In genomic region chr2:57698659-57699061, GRCm38 (mm10) we compare ENCODE assay signal across 7 mouse cellular contexts.
DNase-seq lines count a peak whose midpoint lies in the region; ATAC-seq and TF ChIP-seq lines count a peak whose summit lies in the region.

No protein-coding gene starts in this region.

- H3K4me2 ChIP-seq in intestine, postnatal 0 days (replicated peaks; ENCODE audit: low read depth), result peak overlapping the region; percentile 58
- H3K4me2 ChIP-seq in stomach, embryonic 14.5 days (replicated peaks; ENCODE audit: low read depth, low read length), result peak overlapping the region; percentile 49

- H3K4me3 ChIP-seq in intestine, postnatal 0 days (ENCODE audit: low read depth, low read length), result peak overlapping the region; percentile 28
- H3K4me3 ChIP-seq in stomach, embryonic 14.5 days (ENCODE audit: low read depth, low read length), result peak overlapping the region; percentile 28

- 3% methylated on average over 11 of the region's 11 CpGs for WGBS in intestine, postnatal 0 days
- WGBS in stomach, embryonic 14.5 days, result 5% methylated on average over 11 of the region's 11 CpGs

- H3K9me3 ChIP-seq in intestine, postnatal 0 days (ENCODE audit: control insufficient read depth), result no peaks in the 10 kb centered on the region
- H3K9me3 ChIP-seq in stomach, embryonic 14.5 days (ENCODE audit: control insufficient read depth, low read depth, low read length), result no peaks in the 10 kb centered on the region

- H3K9ac ChIP-seq in intestine, postnatal 0 days (ENCODE audit: low read depth, low read length), result no peak overlapping the region
- H3K9ac ChIP-seq in stomach, embryonic 14.5 days (replicated peaks; ENCODE audit: low read depth, low read length), result no peak overlapping the region

- intact Hi-C loops in left cerebral cortex, postnatal 14 days (cut with DNase I), result loop anchor here (5.0 to 10.0 kb wide), 5 partner anchors 81 to 1581 kb away; no protein-coding TSS in a partner anchor

- TF ChIP-seq CTCF in intestine, postnatal 0 days (IDR thresholded peaks at IDR 0.05; ENCODE audit: low read depth), result peak; percentile 77

- ATAC-seq in frontal cortex, adult (ENCODE audit: low TSS enrichment), result peak; percentile 94
- ATAC-seq in intestine, postnatal 0 days, result no peak
- ATAC-seq in stomach, embryonic 14.5 days (ENCODE audit: insufficient number of reproducible peaks, insufficient read depth, low FRiP score, low read depth), result peak; percentile 67; the same call in 1 of the 2 replicates

- H3K4me1 ChIP-seq in intestine, postnatal 0 days (replicated peaks; ENCODE audit: control insufficient read depth, insufficient read depth, low read length), result no peaks in the 10 kb centered on the region
- no peaks in the 10 kb centered on the region for H3K4me1 ChIP-seq in stomach, embryonic 14.5 days (ENCODE audit: control insufficient read depth, insufficient read depth, low read length)

- 0 out of 2 replicates have a peak, but pooled peaks cover 4% of the 10 kb centered on the region for H3K27me3 ChIP-seq in intestine, postnatal 0 days (replicated peaks; ENCODE audit: control insufficient read depth, insufficient read depth, low read length)
- H3K27me3 ChIP-seq in stomach, embryonic 14.5 days (ENCODE audit: control insufficient read depth, insufficient read depth, low read length), result no peaks in the 10 kb centered on the region

- H3K27ac ChIP-seq in intestine, postnatal 0 days (ENCODE audit: low read depth, low read length), result no peak overlapping the region
- no peak overlapping the region for H3K27ac ChIP-seq in stomach, embryonic 14.5 days (ENCODE audit: low read length)

- DNase-seq in WW6 (ENCODE audit: low read depth, low spot score), result peak; percentile 11
- peak; percentile 59 for DNase-seq in cerebellum, adult 8-10 months
- peak; percentile 41 to 59 for DNase-seq in left cerebral cortex, postnatal 14 days (ENCODE audit: low spot score in 2 of 2)
- DNase-seq in mesoderm, embryonic 11.5 days (ENCODE audit: low read depth, low spot score), result peak; percentile 55

- H3K36me3 ChIP-seq in intestine, postnatal 0 days (ENCODE audit: control insufficient read depth, insufficient read depth), result no peaks in the 10 kb centered on the region
- H3K36me3 ChIP-seq in stomach, embryonic 14.5 days (ENCODE audit: control insufficient read depth, insufficient read depth, low read length), result no peaks in the 10 kb centered on the region
